Mouse (Mus musculus): ENCODE results near the gene Olfr1494.

DNA sequence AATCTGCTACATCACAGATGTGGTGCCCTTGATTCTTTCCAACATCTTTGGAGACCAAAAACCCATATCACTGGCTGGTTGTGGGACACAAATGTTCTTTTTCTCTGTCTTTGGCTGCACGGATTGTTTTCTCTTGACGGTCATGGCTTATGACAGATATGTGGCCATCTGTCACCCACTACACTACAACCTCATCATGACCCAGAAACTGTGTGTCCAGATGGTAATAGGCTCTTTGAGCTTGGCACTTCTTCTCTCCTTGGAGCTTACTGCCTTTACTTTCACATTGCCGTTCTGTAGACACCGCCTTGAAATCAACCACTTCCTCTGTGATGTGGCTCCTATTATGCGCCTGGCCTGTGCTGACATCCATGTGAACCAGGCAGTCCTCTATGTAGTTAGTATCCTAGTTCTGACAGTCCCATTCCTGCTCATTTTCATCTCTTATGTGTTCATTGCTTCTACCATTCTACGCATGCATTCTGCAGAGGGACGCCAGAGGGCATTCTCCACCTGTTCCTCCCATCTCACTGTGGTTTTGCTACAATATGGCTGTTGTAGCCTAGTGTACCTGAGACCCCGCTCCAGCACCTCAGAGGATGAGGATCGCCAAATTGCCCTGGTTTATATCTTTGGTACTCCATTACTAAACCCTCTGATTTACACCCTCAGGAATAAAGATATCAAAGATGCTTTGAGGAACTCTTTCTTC lies 29.2 kb downstream of the Olfr1494 start:
- TF ChIP-seq CTCF (IDR thresholded peaks at IDR 0.05) = no peak
- no peak for TF ChIP-seq EP300 (IDR thresholded peaks at IDR 0.05)

Data from lung, postnatal 0 days (tissue).